Mouse (Mus musculus) hindbrain, embryonic 15.5 days (tissue): ENCODE results near the gene Gm13278. TPM values are rescaled to one million over a fixed set of nuclear protein-coding genes. Genes with fewer than 3 reads are reported as not detected.
"Not testable (repeated sequence)": the region's sequence is repeated elsewhere in the genome, so short reads cannot be mapped to it uniquely, and the experiment has no call there.

Source experiments
- ATAC-seq: fragments of 200-750 bp; cut with Nextera tagmentation; 2 replicates; pipeline ENCODE4 v1.8.0; 2017; ENCODE audit warnings: low read depth, moderate number of reproducible peaks, moderate TSS enrichment; ENCODE audit not compliant: low FRiP score
- H3K27ac ChIP-seq: fragments of 300-500 bp; sonication (generic); replicated peaks from 2 replicates; pipeline ENCODE4 v1.5.1; 2015; ENCODE audit warnings: mild to moderate bottlenecking, inconsistent platforms
- H3K27me3 ChIP-seq: fragments of 300-500 bp; sonication (generic); 2 replicates; pipeline ENCODE4 v1.6.1; 2015; ENCODE audit warnings: control low read depth, inconsistent platforms
- H3K36me3 ChIP-seq: fragments of 300-500 bp; sonication (generic); 2 replicates; pipeline ENCODE4 v1.6.1; 2015; ENCODE audit warnings: control low read depth, inconsistent platforms
- H3K4me1 ChIP-seq: fragments of 300-500 bp; sonication (generic); replicated peaks from 2 replicates; pipeline ENCODE4 v1.6.1; 2015; ENCODE audit warnings: control low read depth, inconsistent platforms
- H3K4me2 ChIP-seq: fragments of 300-500 bp; sonication (generic); 2 replicates; pipeline ENCODE4 v1.6.1; 2015; ENCODE audit warnings: moderate library complexity, mild to moderate bottlenecking, inconsistent platforms
- H3K4me3 ChIP-seq: fragments of 300-500 bp; sonication (generic); 2 replicates; pipeline ENCODE4 v1.5.1; 2015; ENCODE audit warnings: mild to moderate bottlenecking, inconsistent platforms
- H3K9ac ChIP-seq: fragments of 300-500 bp; sonication (generic); 2 replicates; pipeline ENCODE4 v1.6.1; 2015; ENCODE audit warnings: inconsistent platforms
- H3K9me3 ChIP-seq: fragments of 300-500 bp; sonication (generic); 2 replicates; pipeline ENCODE4 v1.6.1; 2016; ENCODE audit warnings: control low read depth, inconsistent platforms
- WGBS: fragments of 180-500 bp; shearing (Covaris S2); methylation state at CpG from one replicate; pipeline ENCODE4 v1.1.7; 2015; 5-methylcytosine and 5-hydroxymethylcytosine counted together
- polyA plus RNA-seq: library from polyadenylated mRNA; unstranded; fragments of >200 nt; fragmentation: Nextera tagmentation; extraction: Ambion mirVana; gene quantifications from 2 replicates; pipeline ENCODE4 v1.2.1, GENCODE M21; 2015

Gene Gm13278
- polyA plus RNA-seq, 1 experiment from 2014 or later: not detected

GRCm38 (mm10) chr4:88763384-88764018 is 27.8 kb upstream of the Gm13278 start:
- H3K36me3 ChIP-seq, H3K9ac ChIP-seq, ATAC-seq, H3K9me3 ChIP-seq, H3K27ac ChIP-seq, H3K4me1 ChIP-seq, H3K27me3 ChIP-seq: not testable (repeated sequence)
- H3K4me2 ChIP-seq: peak overlapping the region; percentile 64
- 4% methylated on average over 27 of the region's 42 CpGs for WGBS
- H3K4me3 ChIP-seq: peak overlapping the region; percentile 36

DNA sequence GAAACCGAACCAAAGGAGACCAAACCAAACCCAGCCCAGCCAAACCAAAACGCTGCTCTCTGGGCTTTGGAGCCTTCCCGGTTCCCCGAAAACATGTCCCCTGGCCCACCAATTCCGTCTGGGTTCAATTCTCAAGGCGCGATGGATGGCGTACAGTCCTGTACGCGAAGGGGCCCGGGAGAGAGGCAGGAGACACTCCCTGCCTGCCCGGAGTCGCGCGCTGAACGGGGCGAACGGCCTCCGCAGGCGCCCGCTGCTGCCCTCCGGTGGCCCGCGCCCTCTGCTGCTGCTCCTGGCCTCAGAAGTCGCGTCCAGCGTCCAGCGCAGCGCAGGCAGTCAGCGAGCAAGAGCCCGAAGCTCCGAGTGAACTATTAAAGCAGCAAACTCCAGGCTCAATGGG is 17.8 kb upstream of the Gm13278 start, which contains the start of gene Gm13290:
Gm13290 (plus strand) TSS at position 301 of the 400 bp plus-strand sequence.
- H3K9ac ChIP-seq, H3K36me3 ChIP-seq, H3K4me2 ChIP-seq, H3K4me1 ChIP-seq, H3K4me3 ChIP-seq, H3K9me3 ChIP-seq, H3K27ac ChIP-seq, H3K27me3 ChIP-seq, ATAC-seq: not testable (repeated sequence)
- WGBS: no CpG with 5 or more reads among the region's 32 CpGs

DNA sequence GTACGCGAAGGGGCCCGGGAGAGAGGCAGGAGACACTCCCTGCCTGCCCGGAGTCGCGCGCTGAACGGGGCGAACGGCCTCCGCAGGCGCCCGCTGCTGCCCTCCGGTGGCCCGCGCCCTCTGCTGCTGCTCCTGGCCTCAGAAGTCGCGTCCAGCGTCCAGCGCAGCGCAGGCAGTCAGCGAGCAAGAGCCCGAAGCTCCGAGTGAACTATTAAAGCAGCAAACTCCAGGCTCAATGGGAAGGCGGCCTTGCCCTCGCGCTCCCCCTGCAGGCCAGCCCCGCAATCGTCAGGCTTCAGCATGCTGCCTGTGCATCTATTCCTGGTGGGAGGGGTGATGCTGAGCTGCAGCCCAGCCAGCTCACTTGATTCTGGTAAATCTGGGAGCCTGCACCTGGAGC is 14.7 kb upstream of the Gm13278 start, which contains the start of gene Gm13289:
Gm13289 (plus strand) TSS at position 301 of the 400 bp plus-strand sequence.
- not testable (repeated sequence) for H3K4me2 ChIP-seq, H3K36me3 ChIP-seq, H3K9me3 ChIP-seq, H3K27ac ChIP-seq, H3K4me1 ChIP-seq, H3K27me3 ChIP-seq, H3K9ac ChIP-seq, H3K4me3 ChIP-seq, ATAC-seq
- WGBS: no CpG with 5 or more reads among the region's 29 CpGs

DNA sequence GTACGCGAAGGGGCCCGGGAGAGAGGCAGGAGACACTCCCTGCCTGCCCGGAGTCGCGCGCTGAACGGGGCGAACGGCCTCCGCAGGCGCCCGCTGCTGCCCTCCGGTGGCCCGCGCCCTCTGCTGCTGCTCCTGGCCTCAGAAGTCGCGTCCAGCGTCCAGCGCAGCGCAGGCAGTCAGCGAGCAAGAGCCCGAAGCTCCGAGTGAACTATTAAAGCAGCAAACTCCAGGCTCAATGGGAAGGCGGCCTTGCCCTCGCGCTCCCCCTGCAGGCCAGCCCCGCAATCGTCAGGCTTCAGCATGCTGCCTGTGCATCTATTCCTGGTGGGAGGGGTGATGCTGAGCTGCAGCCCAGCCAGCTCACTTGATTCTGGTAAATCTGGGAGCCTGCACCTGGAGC is 11.8 kb upstream of the Gm13278 start, which contains the start of gene Gm13272:
Gm13272 (plus strand) TSS at position 301 of the 400 bp plus-strand sequence.
- H3K9me3 ChIP-seq, H3K9ac ChIP-seq, H3K4me3 ChIP-seq, H3K27me3 ChIP-seq, H3K4me2 ChIP-seq, H3K36me3 ChIP-seq, H3K4me1 ChIP-seq, ATAC-seq, H3K27ac ChIP-seq: not testable (repeated sequence)
- no CpG with 5 or more reads among the region's 29 CpGs for WGBS

DNA sequence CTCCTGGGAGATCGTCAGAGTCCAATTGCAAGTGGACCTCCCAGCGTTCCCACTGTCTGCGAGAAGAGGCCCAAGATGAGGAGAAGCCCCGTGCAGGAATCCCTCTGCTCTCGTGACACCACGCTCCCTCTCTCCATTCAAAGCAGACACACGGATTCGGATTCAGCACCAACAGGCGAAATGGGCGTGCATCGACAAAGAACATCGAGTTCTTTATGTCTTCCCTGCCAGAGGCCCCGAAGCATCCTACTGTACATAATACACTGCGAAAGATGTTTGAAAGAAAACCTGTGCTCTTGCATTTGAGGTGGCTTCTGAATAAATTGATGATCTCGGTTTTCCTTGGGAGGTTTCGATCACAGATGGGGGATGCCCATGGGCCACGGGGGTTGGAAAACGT is 11.0 kb upstream of the Gm13278 start:
- H3K4me1 ChIP-seq, H3K4me3 ChIP-seq, H3K36me3 ChIP-seq, H3K27ac ChIP-seq, H3K9ac ChIP-seq, H3K27me3 ChIP-seq, H3K9me3 ChIP-seq, H3K4me2 ChIP-seq, ATAC-seq: not testable (repeated sequence)
- WGBS: 50% methylated on average over 16 of the region's 18 CpGs

DNA sequence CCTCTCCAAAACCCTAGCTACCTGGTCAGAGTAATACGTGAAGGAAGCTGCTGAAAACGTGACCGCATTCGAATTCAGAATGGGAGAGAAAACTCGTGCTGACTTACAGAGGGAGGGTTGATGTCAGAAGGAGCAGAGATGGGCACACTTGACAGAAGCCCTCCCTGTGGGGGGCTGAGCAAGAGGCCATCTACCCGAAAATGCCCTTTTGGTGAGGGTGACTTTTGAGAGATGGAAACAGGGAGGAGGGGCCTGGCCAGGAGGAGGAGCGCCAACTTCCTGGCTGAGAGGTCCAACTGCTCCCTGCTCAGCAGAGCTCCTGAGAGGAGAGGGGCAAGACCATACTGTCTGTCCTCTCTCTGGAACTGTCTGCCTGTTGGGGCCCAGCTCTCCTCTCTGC is 9.5 kb upstream of the Gm13278 start, which contains the start of gene Ifnz:
Ifnz (plus strand) TSS at position 301 of the 400 bp plus-strand sequence.
- ATAC-seq, H3K9me3 ChIP-seq, H3K4me1 ChIP-seq, H3K27ac ChIP-seq, H3K27me3 ChIP-seq, H3K9ac ChIP-seq, H3K36me3 ChIP-seq: not testable (repeated sequence)
- Histone ChIP-seq H3K4me2 (peak within 1 kb of the TSS; percentile 50), H3K4me3 (0 out of 2 replicates have a peak within 1 kb of the TSS, but pooled peaks have one; percentile 15)
- WGBS: 17% methylated on average over 4 of the region's 7 CpGs

DNA sequence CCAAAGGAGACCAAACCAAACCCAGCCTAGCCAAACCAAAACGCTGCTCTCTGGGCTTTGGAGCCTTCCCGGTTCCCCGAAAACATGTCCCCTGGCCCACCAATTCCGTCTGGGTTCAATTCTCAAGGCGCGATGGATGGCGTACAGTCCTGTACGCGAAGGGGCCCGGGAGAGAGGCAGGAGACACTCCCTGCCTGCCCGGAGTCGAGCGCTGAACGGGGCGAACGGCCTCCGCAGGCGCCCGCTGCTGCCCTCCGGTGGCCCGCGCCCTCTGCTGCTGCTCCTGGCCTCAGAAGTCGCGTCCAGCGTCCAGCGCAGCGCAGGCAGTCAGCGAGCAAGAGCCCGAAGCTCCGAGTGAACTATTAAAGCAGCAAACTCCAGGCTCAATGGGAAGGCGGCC is 9.0 kb upstream of the Gm13278 start:
- not testable (repeated sequence) for ATAC-seq, H3K27ac ChIP-seq, H3K9me3 ChIP-seq, H3K36me3 ChIP-seq, H3K9ac ChIP-seq, H3K27me3 ChIP-seq, H3K4me1 ChIP-seq
- 0% methylated on average over 3 of the region's 31 CpGs for WGBS
- H3K4me3 ChIP-seq: 0 out of 2 replicates have a peak overlapping the region, but pooled peaks have one; percentile 15
- peak overlapping the region; percentile 50 for H3K4me2 ChIP-seq

DNA sequence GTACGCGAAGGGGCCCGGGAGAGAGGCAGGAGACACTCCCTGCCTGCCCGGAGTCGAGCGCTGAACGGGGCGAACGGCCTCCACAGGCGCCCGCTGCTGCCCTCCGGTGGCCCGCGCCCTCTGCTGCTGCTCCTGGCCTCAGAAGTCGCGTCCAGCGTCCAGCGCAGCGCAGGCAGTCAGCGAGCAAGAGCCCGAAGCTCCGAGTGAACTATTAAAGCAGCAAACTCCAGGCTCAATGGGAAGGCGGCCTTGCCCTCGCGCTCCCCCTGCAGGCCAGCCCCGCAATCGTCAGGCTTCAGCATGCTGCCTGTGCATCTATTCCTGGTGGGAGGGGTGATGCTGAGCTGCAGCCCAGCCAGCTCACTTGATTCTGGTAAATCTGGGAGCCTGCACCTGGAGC is 5.9 kb upstream of the Gm13278 start, which contains the start of gene Gm13276:
Gm13276 (plus strand) TSS at position 301 of the 400 bp plus-strand sequence.
- no CpG with 5 or more reads among the region's 27 CpGs for WGBS
- not testable (repeated sequence) for H3K36me3 ChIP-seq, H3K9ac ChIP-seq, ATAC-seq, H3K27ac ChIP-seq, H3K9me3 ChIP-seq, H3K4me1 ChIP-seq, H3K4me2 ChIP-seq, H3K27me3 ChIP-seq, H3K4me3 ChIP-seq

GRCm38 (mm10) chr4:88788402-88788801 is 2.9 kb upstream of the Gm13278 start, which contains the start of gene Gm13277:
Gm13277 (plus strand) TSS chr4:88788632.
- H3K27ac ChIP-seq, H3K9ac ChIP-seq, H3K9me3 ChIP-seq, H3K4me1 ChIP-seq, H3K4me3 ChIP-seq, H3K4me2 ChIP-seq, H3K36me3 ChIP-seq, H3K27me3 ChIP-seq, ATAC-seq: not testable (repeated sequence)
- WGBS: no CpG with 5 or more reads among the region's 28 CpGs

GRCm38 (mm10) chr4:88793936-88794675 is 2.8 kb downstream of the Gm13278 start, which contains the start of gene Gm13275:
Gm13275 (plus strand) TSS chr4:88794487.
- H3K9me3 ChIP-seq, ATAC-seq, H3K4me2 ChIP-seq, H3K27ac ChIP-seq, H3K9ac ChIP-seq, H3K4me3 ChIP-seq, H3K27me3 ChIP-seq, H3K4me1 ChIP-seq, H3K36me3 ChIP-seq: not testable (repeated sequence)
- WGBS: 0% methylated on average over 13 of the region's 52 CpGs

DNA sequence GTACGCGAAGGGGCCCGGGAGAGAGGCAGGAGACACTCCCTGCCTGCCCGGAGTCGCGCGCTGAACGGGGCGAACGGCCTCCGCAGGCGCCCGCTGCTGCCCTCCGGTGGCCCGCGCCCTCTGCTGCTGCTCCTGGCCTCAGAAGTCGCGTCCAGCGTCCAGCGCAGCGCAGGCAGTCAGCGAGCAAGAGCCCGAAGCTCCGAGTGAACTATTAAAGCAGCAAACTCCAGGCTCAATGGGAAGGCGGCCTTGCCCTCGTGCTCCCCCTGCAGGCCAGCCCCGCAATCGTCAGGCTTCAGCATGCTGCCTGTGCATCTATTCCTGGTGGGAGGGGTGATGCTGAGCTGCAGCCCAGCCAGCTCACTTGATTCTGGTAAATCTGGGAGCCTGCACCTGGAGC is 5.7 kb downstream of the Gm13278 start, which contains the start of gene Gm13279:
Gm13279 (plus strand) TSS at position 301 of the 400 bp plus-strand sequence.
- H3K27ac ChIP-seq: not testable (repeated sequence)

GRCm38 (mm10) chr4:88799365-88799764 is 8.0 kb downstream of the Gm13278 start, which contains the start of gene Gm13285:
Gm13285 (plus strand) TSS chr4:88799665.
- not testable (repeated sequence) for H3K4me1 ChIP-seq, ATAC-seq, H3K36me3 ChIP-seq, H3K4me3 ChIP-seq, H3K4me2 ChIP-seq, H3K9me3 ChIP-seq, H3K27me3 ChIP-seq, H3K9ac ChIP-seq, H3K27ac ChIP-seq
- 14% methylated on average over 6 of the region's 7 CpGs for WGBS

More for the DNA sequence above, 5.7 kb downstream of the Gm13278 start, which contains the start of gene Gm13279:
- no CpG with 5 or more reads among the region's 28 CpGs for WGBS
- H3K9ac ChIP-seq, H3K36me3 ChIP-seq, ATAC-seq, H3K9me3 ChIP-seq, H3K4me3 ChIP-seq, H3K27me3 ChIP-seq, H3K4me1 ChIP-seq, H3K4me2 ChIP-seq: not testable (repeated sequence)
